Mouse (Mus musculus) hindbrain, postnatal 0 days (tissue): ENCODE data around the gene Ints6. TPM values are rescaled to one million over a fixed set of nuclear protein-coding genes. Genes with fewer than 3 reads are reported as not detected.
"Not testable (repeated sequence)": the region's sequence is repeated elsewhere in the genome, so short reads cannot be mapped to it uniquely, and the experiment has no call there.

Experiments
- ATAC-seq: fragments of 200-750 bp; cut with Nextera tagmentation; 2 replicates; pipeline ENCODE4 v1.8.0; 2017; ENCODE audit warnings: mild to moderate bottlenecking, moderate TSS enrichment, moderate library complexity
- DNase-seq: peaks from one replicate; pipeline ENCODE4 v3.0.0-alpha.2; 2015; ENCODE audit warnings: low spot score
- H3K27ac ChIP-seq: fragments of 300-500 bp; sonication (generic); 2 replicates; pipeline ENCODE4 v1.5.1; 2014; ENCODE audit warnings: mild to moderate bottlenecking
- H3K27me3 ChIP-seq: fragments of 300-500 bp; sonication (generic); 2 replicates; pipeline ENCODE4 v1.6.1; 2014; ENCODE audit warnings: low read length, mixed read lengths; ENCODE audit not compliant: insufficient read depth
- H3K36me3 ChIP-seq: fragments of 300-500 bp; sonication (generic); 2 replicates; pipeline ENCODE4 v1.6.1; 2014; ENCODE audit warnings: low read length, mixed read lengths; ENCODE audit not compliant: insufficient read depth
- H3K4me1 ChIP-seq: fragments of 300-500 bp; sonication (generic); 2 replicates; pipeline ENCODE4 v1.6.1; 2014; ENCODE audit warnings: antibody characterized with exemption, low read length, mixed read lengths; ENCODE audit not compliant: insufficient read depth
- H3K4me2 ChIP-seq: fragments of 300-500 bp; sonication (generic); 2 replicates; pipeline ENCODE4 v1.6.1; 2014; ENCODE audit warnings: low read depth, mild to moderate bottlenecking, low read length, moderate library complexity, mixed read lengths
- H3K4me3 ChIP-seq: fragments of 300-500 bp; sonication (generic); 2 replicates; pipeline ENCODE4 v1.5.1; 2014; ENCODE audit warnings: low read length
- H3K9ac ChIP-seq: fragments of 300-500 bp; sonication (generic); replicated peaks from 2 replicates; pipeline ENCODE4 v1.6.1; 2014; ENCODE audit warnings: mild to moderate bottlenecking, low read length, moderate library complexity, mixed read lengths
- H3K9me3 ChIP-seq: fragments of 300-500 bp; sonication (generic); 2 replicates; pipeline ENCODE4 v1.6.1; 2016; ENCODE audit warnings: low read length, mixed read lengths
- CTCF ChIP-seq: IDR thresholded peaks from 2 replicates; pipeline ENCODE4 v1.5.1; 2016; ENCODE audit warnings: antibody characterized with exemption, control low read depth, low read depth
- WGBS: fragments of 180-500 bp; shearing (Covaris S2); extraction: QIAGEN DNeasy Blood & Tissue Kit; methylation state at CpG from one replicate; pipeline ENCODE4 v1.1.7; 2014; 5-methylcytosine and 5-hydroxymethylcytosine counted together
- polyA plus RNA-seq: library from polyadenylated mRNA; unstranded; fragments of >200 nt; fragmentation: Nextera tagmentation; extraction: Ambion mirVana; gene quantifications from 2 replicates; pipeline ENCODE4 v1.2.1, GENCODE M21; 2015
- total RNA-seq: library from RNA; depleted of rRNA; stranded (reverse); fragments of >200 nt; gene quantifications from 2 replicates; pipeline ENCODE4 v1.2.3, GENCODE M21; 2014

Ints6 gene
- total and polyA plus RNA-seq, 2 experiments from 2014 or later, result 7.5 to 26.3 TPM

DNA sequence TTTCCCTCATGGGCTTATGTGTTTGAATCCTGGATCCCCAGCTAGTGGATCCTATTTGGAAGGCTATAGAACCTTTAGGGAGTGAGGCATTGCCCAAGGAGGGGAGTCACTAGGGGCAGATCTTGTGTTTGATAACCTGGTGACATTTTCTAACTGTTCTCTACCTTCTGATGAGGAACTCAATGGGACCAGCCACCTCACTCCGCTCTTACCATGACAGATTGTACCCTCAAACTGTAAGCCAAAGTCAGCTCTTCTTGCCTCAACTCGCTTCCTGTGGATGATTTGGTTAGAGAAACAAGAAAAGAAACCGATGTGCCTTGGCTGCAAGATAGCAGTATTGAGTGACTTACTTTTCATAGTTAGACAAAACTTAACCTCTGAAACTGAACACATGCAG, 109.2 kb downstream of the Ints6 start:
- no peaks in the 10 kb centered on the region for H3K4me1 ChIP-seq
- no peak for DNase-seq
- H3K9ac ChIP-seq, result no peak overlapping the region
- no peaks in the 10 kb centered on the region for H3K36me3 ChIP-seq
- H3K4me3 ChIP-seq, result no peak overlapping the region
- TF ChIP-seq CTCF, result no peak
- ATAC-seq, result no peak
- H3K27ac ChIP-seq, result no peak overlapping the region
- H3K27me3 ChIP-seq, result no peaks in the 10 kb centered on the region
- H3K4me2 ChIP-seq, result no peak overlapping the region
- WGBS, result 91% methylated on average over 3 of the region's 3 CpGs
- no peaks in the 10 kb centered on the region for H3K9me3 ChIP-seq

DNA sequence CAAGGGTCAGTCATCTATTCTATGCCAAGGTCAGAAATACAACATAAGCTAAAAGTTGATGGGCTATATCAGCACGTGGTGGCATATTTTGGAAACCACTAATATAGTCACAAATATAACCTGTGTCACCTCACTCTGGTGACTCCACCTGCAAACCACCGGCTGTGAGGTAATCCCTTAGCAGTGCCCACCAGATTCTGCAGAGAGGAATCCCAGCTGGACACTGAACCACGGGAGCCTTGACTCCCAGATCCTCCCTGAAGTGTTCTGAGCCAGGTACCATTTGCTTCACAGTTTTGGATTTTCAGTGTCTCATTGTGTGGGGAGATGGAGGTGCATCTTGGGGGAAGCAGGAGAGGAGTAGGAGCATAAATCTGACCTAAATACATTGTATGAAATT, 110.6 kb downstream of the Ints6 start:
- no peak overlapping the region for H3K9ac ChIP-seq
- H3K4me1 ChIP-seq, result no peaks in the 10 kb centered on the region
- H3K4me3 ChIP-seq, result no peak overlapping the region
- no peaks in the 10 kb centered on the region for H3K9me3 ChIP-seq
- DNase-seq (no peak), ATAC-seq (no peak)
- H3K4me2 ChIP-seq, result no peak overlapping the region
- no peaks in the 10 kb centered on the region for H3K36me3 ChIP-seq
- TF ChIP-seq CTCF, result no peak
- H3K27ac ChIP-seq, result no peak overlapping the region
- no peaks in the 10 kb centered on the region for H3K27me3 ChIP-seq
- 67% methylated on average over 3 of the region's 3 CpGs for WGBS

- Histone ChIP-seq H3K27me3 (no peaks in the 10 kb centered on the region), H3K9ac (no peak overlapping the region), H3K4me1 (no peaks in the 10 kb centered on the region), H3K4me3 (no peak overlapping the region), H3K27ac (no peak overlapping the region), H3K36me3 (no peaks in the 10 kb centered on the region), H3K9me3 (no peaks in the 10 kb centered on the region), H3K4me2 (no peak overlapping the region)
- 91% methylated on average over 6 of the region's 6 CpGs for WGBS
- no peak for TF ChIP-seq CTCF
- DNase-seq, result no peak
- ATAC-seq, result no peak
These were observed 112.6 kb downstream of the Ints6 start for GRCm38 (mm10) chr14:62648405-62648804.

GRCm38 (mm10) chr14:62642368-62642767, 118.6 kb downstream of the Ints6 start:
- H3K36me3 ChIP-seq, DNase-seq, H3K4me1 ChIP-seq, H3K4me3 ChIP-seq, H3K9ac ChIP-seq, H3K4me2 ChIP-seq, ATAC-seq, H3K27me3 ChIP-seq, H3K9me3 ChIP-seq, H3K27ac ChIP-seq: not testable (repeated sequence)
- 93% methylated on average over 6 of the region's 7 CpGs for WGBS

DNA sequence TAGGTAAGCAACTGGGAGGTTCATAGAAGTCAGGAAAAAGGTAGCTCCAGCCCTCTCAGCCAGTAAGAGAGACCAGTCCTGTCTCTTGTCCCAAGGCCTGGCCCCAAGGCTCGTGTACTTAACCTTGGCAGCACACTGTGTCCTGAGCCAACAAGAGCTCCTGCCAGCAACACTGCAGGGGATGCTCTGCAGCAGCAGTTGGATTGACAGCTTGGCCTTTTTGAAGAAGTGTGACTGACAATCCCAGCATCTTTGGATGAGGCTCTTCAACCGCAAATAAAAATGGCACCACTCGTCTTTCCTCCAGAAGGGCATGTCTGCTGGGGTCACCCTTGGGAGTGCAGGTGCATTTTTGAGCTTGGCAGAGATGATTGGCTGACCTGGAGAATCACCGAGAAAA, 120.6 kb downstream of the Ints6 start:
- peak; percentile 8 for DNase-seq
- Histone ChIP-seq H3K4me1 (no peaks in the 10 kb centered on the region; the same call in 1 of the 2 replicates), H3K36me3 (no peaks in the 10 kb centered on the region), H3K4me3 (no peak overlapping the region), H3K9ac (no peak overlapping the region), H3K27ac (no peak overlapping the region), H3K9me3 (no peaks in the 10 kb centered on the region), H3K27me3 (no peaks in the 10 kb centered on the region), H3K4me2 (no peak overlapping the region)
- ATAC-seq, result no peak
- no peak for TF ChIP-seq CTCF
- WGBS, result 46% methylated on average over 4 of the region's 4 CpGs

GRCm38 (mm10) chr14:62639551-62639950, 121.4 kb downstream of the Ints6 start:
- H3K9ac ChIP-seq, result no peak overlapping the region
- H3K27ac ChIP-seq, result no peak overlapping the region
- no peaks in the 10 kb centered on the region; the same call in 1 of the 2 replicates for H3K4me1 ChIP-seq
- no peaks in the 10 kb centered on the region for H3K36me3 ChIP-seq
- TF ChIP-seq CTCF, result no peak
- H3K9me3 ChIP-seq, result no peaks in the 10 kb centered on the region
- 83% methylated on average over 5 of the region's 5 CpGs for WGBS
- ATAC-seq (no peak), DNase-seq (no peak)
- no peak overlapping the region for H3K4me3 ChIP-seq
- no peaks in the 10 kb centered on the region for H3K27me3 ChIP-seq
- no peak overlapping the region for H3K4me2 ChIP-seq

- 63% methylated on average over 6 of the region's 6 CpGs for WGBS
- TF ChIP-seq CTCF, result peak; percentile 54
- Histone ChIP-seq H3K4me2 (no peak overlapping the region), H3K9ac (no peak overlapping the region), H3K27me3 (no peaks in the 10 kb centered on the region), H3K9me3 (no peaks in the 10 kb centered on the region), H3K36me3 (no peaks in the 10 kb centered on the region), H3K4me1 (no peaks in the 10 kb centered on the region; the same call in 1 of the 2 replicates), H3K27ac (no peak overlapping the region), H3K4me3 (no peak overlapping the region)
- peak; percentile 22 for DNase-seq
- no peak for ATAC-seq
These were observed 121.9 kb downstream of the Ints6 start for GRCm38 (mm10) chr14:62639111-62639510.
